Comparison of ENCODE assay signal across 8 mouse cellular contexts in genomic region chr9:44916196-44916595, GRCm38 (mm10). TPM values are rescaled to one million over a fixed set of nuclear protein-coding genes. Genes with fewer than 3 reads are reported as not detected.
DNase-seq lines count a peak whose midpoint lies in the region; ATAC-seq lines count a peak whose summit lies in the region.

No protein-coding gene starts in this region.

- H3K36me3 ChIP-seq in midbrain, embryonic 14.5 days (ENCODE audit: control insufficient read depth, insufficient read depth, low read length) = peaks cover 17% of the 10 kb centered on the region
- H3K36me3 ChIP-seq in midbrain, embryonic 13.5 days = peaks cover 17% of the 10 kb centered on the region

- no peak overlapping the region for H3K9ac ChIP-seq in midbrain, embryonic 14.5 days (replicated peaks; ENCODE audit: low read length)
- no peak overlapping the region for H3K9ac ChIP-seq in midbrain, embryonic 13.5 days (replicated peaks)

- no peak overlapping the region for H3K4me2 ChIP-seq in midbrain, embryonic 14.5 days (ENCODE audit: low read length)
- no peak overlapping the region for H3K4me2 ChIP-seq in midbrain, embryonic 13.5 days (replicated peaks)

- DNase-seq in gastrocnemius, adult 18-20 months (ENCODE audit: low spot score) = peak; percentile 49
- DNase-seq in gastrocnemius, postnatal 4 days (ENCODE audit: low spot score in 2 of 2) = no peak
- DNase-seq in midbrain, embryonic 14.5 days = peak; percentile 61
- peak; percentile 52 for DNase-seq in adrenal gland, postnatal 14 days
- peak; percentile 30 for DNase-seq in forelimb bud, embryonic 11.5 days (ENCODE audit: low read depth, low spot score)
- peak; percentile 87 for DNase-seq in naive thymus-derived CD4-positive, alpha-beta T cell, adult 2 months (ENCODE audit: low read depth)
- DNase-seq in ovary, postnatal 10 days (ENCODE audit: low spot score) = no peak

- no peak overlapping the region for H3K27ac ChIP-seq in midbrain, embryonic 14.5 days (replicated peaks; ENCODE audit: low read depth, low read length)
- no peak overlapping the region for H3K27ac ChIP-seq in midbrain, embryonic 13.5 days

- no peaks in the 10 kb centered on the region for H3K27me3 ChIP-seq in midbrain, embryonic 14.5 days (ENCODE audit: control insufficient read depth, insufficient read depth, low read length)
- no peaks in the 10 kb centered on the region for H3K27me3 ChIP-seq in midbrain, embryonic 13.5 days

- H3K4me1 ChIP-seq in midbrain, embryonic 14.5 days (ENCODE audit: control insufficient read depth, insufficient read depth, low read length) = peaks cover 12% of the 10 kb centered on the region
- H3K4me1 ChIP-seq in midbrain, embryonic 13.5 days (replicated peaks) = peaks cover 26% of the 10 kb centered on the region

- no peak for ATAC-seq in midbrain, embryonic 14.5 days (ENCODE audit: low FRiP score, low TSS enrichment)
- ATAC-seq in midbrain, embryonic 13.5 days = no peak

- H3K9me3 ChIP-seq in midbrain, embryonic 14.5 days (ENCODE audit: control insufficient read depth, low read length) = no peaks in the 10 kb centered on the region
- no peaks in the 10 kb centered on the region for H3K9me3 ChIP-seq in midbrain, embryonic 13.5 days

- WGBS in midbrain, embryonic 14.5 days = 47% methylated on average over 1 of the region's 1 CpGs
- 62% methylated on average over 1 of the region's 1 CpGs for WGBS in midbrain, embryonic 13.5 days

- H3K4me3 ChIP-seq in midbrain, embryonic 14.5 days (replicated peaks; ENCODE audit: low read depth, low read length) = no peak overlapping the region
- no peak overlapping the region for H3K4me3 ChIP-seq in midbrain, embryonic 13.5 days (replicated peaks)

RNA-seq across cellular contexts. Expression of gene Atp5l, which starts 4.3 kb away (rescaled TPM):
- total RNA-seq in gastrocnemius, adult 18-20 months (2021) = 100 to 1,000 TPM; 671 to 820 TPM
- total RNA-seq in gastrocnemius, postnatal 4 days (2021) = 100 to 1,000 TPM; 631 to 643 TPM
- polyA plus RNA-seq in midbrain, embryonic 14.5 days (2014; fragmentation: Nextera tagmentation; extraction: Ambion mirVana) = 698 and 917 TPM in 2 replicates
- 725 and 775 TPM in 2 replicates for polyA plus RNA-seq in midbrain, embryonic 13.5 days (2015; fragmentation: Nextera tagmentation; extraction: Ambion mirVana)
- 638 TPM in 2 replicates for total RNA-seq in adrenal gland, postnatal 14 days (2021)

RNA-seq across cellular contexts. Expression of gene Kmt2a, which starts 35.1 kb away (rescaled TPM):
- total RNA-seq in gastrocnemius, adult 18-20 months (2021) = 10 to 100 TPM; 16.4 to 19.5 TPM
- total RNA-seq in gastrocnemius, postnatal 4 days (2021) = 10 to 100 TPM; 27.6 to 31.5 TPM
- polyA plus RNA-seq in midbrain, embryonic 14.5 days (2014; fragmentation: Nextera tagmentation; extraction: Ambion mirVana) = 21.0 and 22.2 TPM in 2 replicates
- polyA plus RNA-seq in midbrain, embryonic 13.5 days (2015; fragmentation: Nextera tagmentation; extraction: Ambion mirVana) = 21.4 and 24.7 TPM in 2 replicates
- 37.2 and 42.9 TPM in 2 replicates for total RNA-seq in adrenal gland, postnatal 14 days (2021)

RNA-seq across cellular contexts. Expression of gene Ube4a, which starts 49.2 kb away (rescaled TPM):
- total RNA-seq in gastrocnemius, adult 18-20 months (2021) = 10 to 100 TPM; 39.8 to 48.4 TPM
- 10 to 100 TPM; 41.2 to 43.0 TPM for total RNA-seq in gastrocnemius, postnatal 4 days (2021)
- 53.0 and 59.0 TPM in 2 replicates for polyA plus RNA-seq in midbrain, embryonic 14.5 days (2014; fragmentation: Nextera tagmentation; extraction: Ambion mirVana)
- polyA plus RNA-seq in midbrain, embryonic 13.5 days (2015; fragmentation: Nextera tagmentation; extraction: Ambion mirVana) = 36.9 and 39.5 TPM in 2 replicates
- 89.5 and 100 TPM in 2 replicates for total RNA-seq in adrenal gland, postnatal 14 days (2021)

Comparison
In these comparisons a context has a peak if more than half of its experiments do, and no peak if none do; other contexts are left out.
1. DNase-seq: peak in gastrocnemius, adult 18-20 months (single experiment), midbrain, embryonic 14.5 days (single experiment), adrenal gland, postnatal 14 days (single experiment), forelimb bud, embryonic 11.5 days (single experiment) and naive thymus-derived CD4-positive, alpha-beta T cell, adult 2 months (single experiment); none in gastrocnemius, postnatal 4 days (0 of 2) and ovary, postnatal 10 days (single experiment).